Mouse (Mus musculus): ENCODE results near the gene Nmnat2. TPM values are rescaled to one million over a fixed set of nuclear protein-coding genes. Genes with fewer than 3 reads are reported as not detected.
A peak's percentile ranks its signal among the peaks of the same experiment; 100 is the strongest.

The Nmnat2 gene
- total and polyA plus RNA-seq, 2 experiments, result 0.18 to 0.23 TPM

GRCm38 (mm10) chr1:153092237-153092975 lies 137.6 kb downstream of the Nmnat2 start:
- peak; percentile 64 for DNase-seq (ENCODE audit: extremely low read depth, low read depth, low spot score)
- no peak overlapping the region for H3K27ac ChIP-seq (replicated peaks; ENCODE audit: insufficient read depth, low read depth, low read length)
- H3K27me3 ChIP-seq (ENCODE audit: control insufficient read depth, insufficient read depth, low read length), result no peaks in the 10 kb centered on the region
- no peaks in the 10 kb centered on the region for H3K4me1 ChIP-seq (ENCODE audit: control insufficient read depth, insufficient read depth, low read length)
- no peak for TF ChIP-seq POLR2A (IDR thresholded peaks at IDR 0.05; ENCODE audit: extremely low read depth, insufficient read depth, low read length)
- TF ChIP-seq CTCF (IDR thresholded peaks at IDR 0.05; ENCODE audit: low read depth, low read length), result peak; percentile 71
- WGBS, result 61% methylated on average over 5 of the region's 5 CpGs
- H3K36me3 ChIP-seq (ENCODE audit: control insufficient read depth, insufficient read depth, low read length), result no peaks in the 10 kb centered on the region
- H3K4me3 ChIP-seq (ENCODE audit: insufficient read depth, low read depth, low read length), result no peak overlapping the region
- no peak overlapping the region for H3K9ac ChIP-seq (ENCODE audit: low read depth, low read length)
- H3K79me2 ChIP-seq (ENCODE audit: control insufficient read depth, insufficient read depth, low read length), result no peaks in the 10 kb centered on the region

- WGBS, result 66% methylated on average over 5 of the region's 5 CpGs
- H3K36me3 ChIP-seq (ENCODE audit: control insufficient read depth, insufficient read depth, low read length), result no peaks in the 10 kb centered on the region
- H3K27me3 ChIP-seq (ENCODE audit: control insufficient read depth, insufficient read depth, low read length), result no peaks in the 10 kb centered on the region
- H3K4me3 ChIP-seq (ENCODE audit: insufficient read depth, low read depth, low read length), result no peak overlapping the region
- H3K79me2 ChIP-seq (ENCODE audit: control insufficient read depth, insufficient read depth, low read length), result no peaks in the 10 kb centered on the region
- H3K9ac ChIP-seq (ENCODE audit: low read depth, low read length), result no peak overlapping the region
- no peak for DNase-seq (ENCODE audit: extremely low read depth, low read depth, low spot score)
- no peak overlapping the region for H3K27ac ChIP-seq (replicated peaks; ENCODE audit: insufficient read depth, low read depth, low read length)
- TF ChIP-seq CTCF (IDR thresholded peaks at IDR 0.05; ENCODE audit: low read depth, low read length) (no peak), POLR2A (IDR thresholded peaks at IDR 0.05; ENCODE audit: extremely low read depth, insufficient read depth, low read length) (no peak)
- H3K4me1 ChIP-seq (ENCODE audit: control insufficient read depth, insufficient read depth, low read length), result no peaks in the 10 kb centered on the region
Measured at GRCm38 (mm10) chr1:153093172-153093571, 138.4 kb downstream of the Nmnat2 start.

- WGBS, result 68% methylated on average over 4 of the region's 4 CpGs
- no peak for DNase-seq (ENCODE audit: extremely low read depth, low read depth, low spot score)
- Histone ChIP-seq H3K9ac (ENCODE audit: low read depth, low read length) (no peak overlapping the region), H3K4me3 (ENCODE audit: insufficient read depth, low read depth, low read length) (no peak overlapping the region), H3K36me3 (ENCODE audit: control insufficient read depth, insufficient read depth, low read length) (no peaks in the 10 kb centered on the region), H3K4me1 (ENCODE audit: control insufficient read depth, insufficient read depth, low read length) (no peaks in the 10 kb centered on the region), H3K79me2 (ENCODE audit: control insufficient read depth, insufficient read depth, low read length) (no peaks in the 10 kb centered on the region), H3K27ac (replicated peaks; ENCODE audit: insufficient read depth, low read depth, low read length) (no peak overlapping the region), H3K27me3 (ENCODE audit: control insufficient read depth, insufficient read depth, low read length) (no peaks in the 10 kb centered on the region)
- TF ChIP-seq CTCF (IDR thresholded peaks at IDR 0.05; ENCODE audit: low read depth, low read length) (no peak), POLR2A (IDR thresholded peaks at IDR 0.05; ENCODE audit: extremely low read depth, insufficient read depth, low read length) (no peak)
Measured at GRCm38 (mm10) chr1:153093581-153093980, 138.8 kb downstream of the Nmnat2 start.

GRCm38 (mm10) chr1:153094226-153095076 lies 139.7 kb downstream of the Nmnat2 start:
- H3K36me3 ChIP-seq (ENCODE audit: control insufficient read depth, insufficient read depth, low read length), result no peaks in the 10 kb centered on the region
- H3K79me2 ChIP-seq (ENCODE audit: control insufficient read depth, insufficient read depth, low read length), result no peaks in the 10 kb centered on the region
- no peaks in the 10 kb centered on the region for H3K4me1 ChIP-seq (ENCODE audit: control insufficient read depth, insufficient read depth, low read length)
- no peak overlapping the region for H3K27ac ChIP-seq (replicated peaks; ENCODE audit: insufficient read depth, low read depth, low read length)
- no peak overlapping the region for H3K4me3 ChIP-seq (ENCODE audit: insufficient read depth, low read depth, low read length)
- no peak for DNase-seq (ENCODE audit: extremely low read depth, low read depth, low spot score)
- no peak overlapping the region for H3K9ac ChIP-seq (ENCODE audit: low read depth, low read length)
- 35% methylated on average over 12 of the region's 12 CpGs for WGBS
- H3K27me3 ChIP-seq (ENCODE audit: control insufficient read depth, insufficient read depth, low read length), result no peaks in the 10 kb centered on the region
- TF ChIP-seq CTCF (IDR thresholded peaks at IDR 0.05; ENCODE audit: low read depth, low read length) (no peak), POLR2A (IDR thresholded peaks at IDR 0.05; ENCODE audit: extremely low read depth, insufficient read depth, low read length) (no peak)

- H3K4me1 ChIP-seq (ENCODE audit: control insufficient read depth, insufficient read depth, low read length), result no peaks in the 10 kb centered on the region
- H3K79me2 ChIP-seq (ENCODE audit: control insufficient read depth, insufficient read depth, low read length), result no peaks in the 10 kb centered on the region
- no peak for TF ChIP-seq POLR2A (IDR thresholded peaks at IDR 0.05; ENCODE audit: extremely low read depth, insufficient read depth, low read length)
- TF ChIP-seq CTCF (IDR thresholded peaks at IDR 0.05; ENCODE audit: low read depth, low read length), result no peak
- no peak overlapping the region for H3K27ac ChIP-seq (replicated peaks; ENCODE audit: insufficient read depth, low read depth, low read length)
- DNase-seq (ENCODE audit: extremely low read depth, low read depth, low spot score), result no peak
- no peak overlapping the region for H3K9ac ChIP-seq (ENCODE audit: low read depth, low read length)
- 74% methylated on average over 6 of the region's 6 CpGs for WGBS
- H3K27me3 ChIP-seq (ENCODE audit: control insufficient read depth, insufficient read depth, low read length), result no peaks in the 10 kb centered on the region
- H3K4me3 ChIP-seq (ENCODE audit: insufficient read depth, low read depth, low read length), result no peak overlapping the region
- no peaks in the 10 kb centered on the region for H3K36me3 ChIP-seq (ENCODE audit: control insufficient read depth, insufficient read depth, low read length)
Measured at GRCm38 (mm10) chr1:153095328-153095727, 140.5 kb downstream of the Nmnat2 start.

Data from liver, adult 2 months (tissue).